Mouse (Mus musculus) lung, postnatal 0 days (tissue): ENCODE data around the gene Grid2. TPM values are rescaled to one million over a fixed set of nuclear protein-coding genes. Genes with fewer than 3 reads are reported as not detected.

Source experiments
- ATAC-seq: fragments of 200-750 bp; cut with Nextera tagmentation; 2 replicates; pipeline ENCODE4 v1.8.0; 2017; ENCODE audit warnings: moderate library complexity
- DNase-seq: peaks from one replicate; pipeline ENCODE4 v3.0.0-alpha.2; 2016; ENCODE audit warnings: low spot score
- H3K27ac ChIP-seq: fragments of 300-500 bp; sonication (generic); 2 replicates; pipeline ENCODE4 v1.5.1; 2014; ENCODE audit warnings: antibody characterized with exemption, mild to moderate bottlenecking, low read length, mixed read lengths
- H3K27me3 ChIP-seq: fragments of 300-500 bp; sonication (generic); replicated peaks from 2 replicates; pipeline ENCODE4 v1.6.1; 2014; ENCODE audit warnings: low read length, mixed read lengths; ENCODE audit not compliant: insufficient read depth
- H3K36me3 ChIP-seq: fragments of 300-500 bp; sonication (generic); 2 replicates; pipeline ENCODE4 v1.6.1; 2014; ENCODE audit warnings: low read length, mixed read lengths; ENCODE audit not compliant: insufficient read depth
- H3K4me1 ChIP-seq: fragments of 300-500 bp; sonication (generic); 2 replicates; pipeline ENCODE4 v1.6.1; 2014; ENCODE audit warnings: antibody characterized with exemption, low read depth, low read length, mixed read lengths; ENCODE audit not compliant: insufficient read depth
- H3K4me2 ChIP-seq: fragments of 300-500 bp; sonication (generic); replicated peaks from 2 replicates; pipeline ENCODE4 v1.6.1; 2014; ENCODE audit warnings: low read depth, mild to moderate bottlenecking, low read length, moderate library complexity, mixed read lengths
- H3K4me3 ChIP-seq: fragments of 300-500 bp; sonication (generic); 2 replicates; pipeline ENCODE4 v1.5.1; 2014; ENCODE audit warnings: low read depth, low read length
- H3K9ac ChIP-seq: fragments of 300-500 bp; sonication (generic); replicated peaks from 2 replicates; pipeline ENCODE4 v1.6.1; 2014; ENCODE audit warnings: low read depth, mild to moderate bottlenecking
- H3K9me3 ChIP-seq: fragments of 300-500 bp; sonication (generic); 2 replicates; pipeline ENCODE4 v1.6.1; 2016; ENCODE audit warnings: low read length, mixed read lengths
- CTCF ChIP-seq: IDR thresholded peaks from 2 replicates; pipeline ENCODE4 v1.5.1; 2016; ENCODE audit warnings: antibody characterized with exemption, mild to moderate bottlenecking
- EP300 ChIP-seq: IDR thresholded peaks from 2 replicates; pipeline ENCODE4 v1.6.1; 2016; ENCODE audit warnings: antibody characterized with exemption, mild to moderate bottlenecking, control low read depth
- WGBS: fragments of 180-500 bp; shearing (Covaris S2); extraction: QIAGEN DNeasy Blood & Tissue Kit; methylation state at CpG from one replicate; pipeline ENCODE4 v1.1.7; 2014; 5-methylcytosine and 5-hydroxymethylcytosine counted together
- polyA plus RNA-seq: library from polyadenylated mRNA; unstranded; fragments of >200 nt; fragmentation: Nextera tagmentation; extraction: Ambion mirVana; gene quantifications from 2 replicates; pipeline ENCODE4 v1.2.1, GENCODE M21; 2015

Grid2 gene
- polyA plus RNA-seq, 1 experiment from 2014 or later, result 0.45 TPM

DNA sequence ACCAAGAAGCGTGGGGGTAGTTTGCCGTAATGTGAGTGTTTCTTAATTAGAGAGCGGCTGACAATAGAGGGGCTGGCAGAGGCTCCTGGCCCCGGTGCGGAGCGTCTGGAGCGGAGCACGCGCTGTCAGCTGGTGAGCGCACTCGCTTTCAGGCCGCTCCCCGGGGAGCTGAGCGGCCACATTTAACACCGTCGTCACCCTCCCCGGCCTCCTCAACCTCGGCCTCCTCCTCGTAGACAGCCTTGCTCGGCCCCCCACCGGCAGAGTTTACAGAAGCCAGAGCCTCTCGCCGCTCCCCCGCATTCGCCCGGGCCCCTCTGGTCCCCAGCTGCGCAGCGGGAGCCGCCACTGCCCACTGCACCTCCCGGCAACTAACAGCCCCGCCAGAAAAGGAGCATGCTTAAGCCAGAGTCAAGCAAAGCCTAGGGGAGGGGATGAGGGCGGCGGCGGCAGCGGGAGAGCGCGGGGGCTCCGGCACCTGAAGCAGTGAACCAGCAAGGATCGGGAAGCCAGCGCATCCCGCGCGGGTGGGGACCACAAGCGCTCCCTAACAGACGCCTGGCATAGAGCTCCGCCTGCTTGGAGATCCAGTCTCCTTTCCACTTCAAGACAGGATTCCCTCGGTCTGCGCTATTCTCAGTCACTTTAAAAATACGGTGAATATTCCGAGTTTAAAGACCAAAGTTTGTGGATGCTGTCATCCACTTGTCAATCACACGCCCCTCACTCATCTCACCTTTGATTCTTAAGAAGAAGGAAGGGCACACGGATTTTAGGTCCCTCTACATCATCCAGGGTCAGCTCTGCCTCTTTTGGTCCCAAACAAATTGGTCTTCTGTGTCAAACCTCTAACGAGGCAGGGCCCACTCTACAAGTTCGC, 1479.0 kb downstream of the Grid2 start:
- Histone ChIP-seq H3K9me3 (no peaks in the 10 kb centered on the region), H3K27me3 (peaks cover 42% of the 10 kb centered on the region), H3K4me3 (peak overlapping the region; percentile 32), H3K4me2 (peak overlapping the region; percentile 52), H3K9ac (no peak overlapping the region), H3K4me1 (peaks cover 6% of the 10 kb centered on the region; the same call in 1 of the 2 replicates), H3K36me3 (no peaks in the 10 kb centered on the region), H3K27ac (no peak overlapping the region)
- ATAC-seq (no peak), DNase-seq (no peak)
- TF ChIP-seq CTCF (no peak), EP300 (no peak)
- 3% methylated on average over 54 of the region's 54 CpGs for WGBS

DNA sequence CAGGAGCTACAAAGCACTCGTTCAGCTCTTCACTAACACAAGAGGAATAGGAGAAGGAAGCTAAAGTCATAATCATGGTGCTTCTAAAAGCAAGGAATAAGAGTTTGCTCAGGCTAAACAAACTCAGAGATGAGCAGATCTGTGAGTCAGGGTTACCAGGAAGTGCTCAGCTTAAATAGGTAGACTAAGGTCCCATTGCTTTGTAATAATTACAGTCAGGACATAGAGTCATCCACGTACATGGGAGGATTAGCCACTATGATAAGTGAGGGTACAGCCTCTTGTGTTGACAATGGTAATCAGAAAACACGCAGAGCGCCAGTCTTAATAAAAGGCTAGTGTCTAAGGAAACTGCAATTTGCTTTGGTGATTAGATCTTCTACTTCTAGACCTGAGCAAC, 1480.6 kb downstream of the Grid2 start:
- H3K4me2 ChIP-seq, result no peak overlapping the region
- no peak for ATAC-seq
- H3K9ac ChIP-seq, result no peak overlapping the region
- no peaks in the 10 kb centered on the region; the same call in 1 of the 2 replicates for H3K4me1 ChIP-seq
- DNase-seq, result no peak
- no peak overlapping the region for H3K27ac ChIP-seq
- H3K36me3 ChIP-seq, result no peaks in the 10 kb centered on the region
- peaks cover 29% of the 10 kb centered on the region for H3K27me3 ChIP-seq
- no peak for TF ChIP-seq EP300
- TF ChIP-seq CTCF, result no peak
- H3K4me3 ChIP-seq, result no peak overlapping the region
- 61% methylated on average over 4 of the region's 4 CpGs for whole genome bisulfite sequencing
- H3K9me3 ChIP-seq, result no peaks in the 10 kb centered on the region

DNA sequence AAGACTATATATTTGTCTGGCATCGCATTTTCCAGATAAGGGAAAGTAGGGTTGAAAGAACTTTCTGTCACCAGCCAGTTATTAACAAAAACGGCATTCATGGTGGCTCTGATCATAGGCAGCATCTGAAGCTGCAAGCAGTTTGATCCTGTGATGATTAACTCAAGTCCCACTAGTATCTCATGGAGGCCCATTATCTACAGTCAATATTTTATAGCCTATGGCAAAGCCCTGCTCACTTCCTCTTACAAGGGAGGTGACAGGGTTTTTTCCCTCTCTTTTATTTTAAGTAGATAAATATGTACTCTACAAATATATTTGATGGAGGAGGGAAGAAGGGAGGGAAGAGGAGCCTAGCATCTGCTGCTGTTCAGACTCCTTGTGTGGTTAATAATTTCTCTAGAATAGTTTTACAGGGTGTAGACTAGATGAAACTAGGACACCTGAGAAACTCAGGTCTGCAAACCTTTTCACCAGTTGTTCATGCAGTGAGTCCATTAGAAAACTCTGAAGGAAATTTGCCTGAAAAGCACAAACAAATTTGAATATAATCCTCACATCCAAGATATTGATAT, 1487.3 kb downstream of the Grid2 start:
- no peak overlapping the region for H3K27ac ChIP-seq
- ATAC-seq (no peak), DNase-seq (no peak)
- no peak overlapping the region for H3K4me2 ChIP-seq
- no peaks in the 10 kb centered on the region for H3K27me3 ChIP-seq
- no peaks in the 10 kb centered on the region for H3K4me1 ChIP-seq
- TF ChIP-seq EP300 (no peak), CTCF (no peak)
- 17% methylated on average over 2 of the region's 2 CpGs for WGBS
- no peaks in the 10 kb centered on the region for H3K9me3 ChIP-seq
- H3K4me3 ChIP-seq, result no peak overlapping the region
- no peaks in the 10 kb centered on the region for H3K36me3 ChIP-seq
- H3K9ac ChIP-seq, result no peak overlapping the region
